Mouse (Mus musculus) adrenal gland (tissue): ENCODE measurements around the gene Ciz1.

Experiments
- intact Hi-C: fragments of 180-260 bp; cut with DNase I; formaldehyde crosslinking; loops from one replicate; pipeline ENCODE4 v1.15.1; 2025

Ciz1 gene

GRCm38 (mm10) chr2:32412742-32413531, 60.8 kb downstream of the Ciz1 start:
- intact Hi-C loops, result no loop called here

GRCm38 (mm10) chr2:32413936-32414335, 61.8 kb downstream of the Ciz1 start:
- intact Hi-C loops, result no loop called here

DNA sequence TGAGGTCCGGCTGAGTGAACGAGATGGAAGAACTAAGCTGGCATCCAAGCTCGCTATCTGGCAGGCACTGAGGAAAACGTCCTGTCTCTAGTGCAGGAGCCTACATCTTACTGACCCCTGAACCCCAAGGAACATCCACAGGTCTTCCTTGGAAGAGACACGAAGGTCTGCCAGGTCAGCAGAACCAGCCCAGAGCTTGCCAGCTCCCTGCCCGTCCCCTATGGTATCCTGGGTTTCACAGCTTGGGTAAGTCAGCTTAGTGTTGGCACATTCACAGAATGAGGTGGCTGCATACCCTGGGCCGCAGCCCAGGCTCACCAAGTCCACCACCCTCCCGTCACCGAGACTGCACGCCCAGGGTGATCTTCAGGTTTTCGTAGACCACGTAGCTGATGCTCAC, 63.7 kb downstream of the Ciz1 start:
- intact Hi-C loops, result loop anchor here (5.0 kb wide), 1 partner anchor 42 kb away; no protein-coding TSS in a partner anchor

DNA sequence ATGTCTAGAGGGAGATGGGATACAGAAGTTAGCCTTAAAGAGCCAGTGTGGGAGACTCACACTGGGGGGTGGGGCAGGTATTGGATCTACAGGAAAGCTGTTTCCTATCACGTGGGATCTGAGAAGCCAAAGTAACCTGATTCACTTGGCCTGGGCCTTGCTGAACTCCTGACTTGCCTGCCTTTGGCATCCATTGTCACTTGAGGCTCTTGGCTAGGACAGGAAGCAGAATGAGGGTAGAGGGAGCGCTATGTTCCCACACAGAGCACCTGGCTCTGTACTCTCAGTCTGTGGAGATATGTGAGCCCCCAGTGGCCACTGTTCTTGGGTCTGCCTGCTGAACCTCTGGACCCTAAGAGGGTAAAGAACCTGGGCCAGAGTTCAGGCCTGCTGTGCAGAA, 64.4 kb downstream of the Ciz1 start:
- intact Hi-C loops, result loop anchor here (5.0 kb wide), 1 partner anchor 41 kb away; no protein-coding TSS in a partner anchor

DNA sequence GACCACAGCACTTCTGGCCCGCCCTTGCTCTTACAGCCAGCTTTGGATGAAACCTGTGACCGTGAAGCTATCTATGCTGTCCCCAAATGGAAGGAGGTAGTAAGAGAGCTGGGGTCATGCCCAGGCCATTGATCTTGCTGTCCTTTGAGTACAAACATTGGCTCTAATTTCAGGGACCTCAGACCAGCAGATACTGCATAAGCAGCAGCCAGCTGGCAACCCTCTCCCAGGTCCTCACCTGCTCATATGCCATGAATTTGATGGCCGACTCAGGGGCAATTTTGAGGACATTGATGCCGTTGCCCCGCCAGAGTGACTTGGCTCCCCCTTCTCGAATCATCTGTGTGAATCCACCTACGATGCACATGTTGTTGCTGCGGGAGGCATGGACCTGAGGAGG, 65.4 kb downstream of the Ciz1 start:
- intact Hi-C loops, result loop anchor here (5.0 kb wide), 1 partner anchor 40 kb away; no protein-coding TSS in a partner anchor

DNA sequence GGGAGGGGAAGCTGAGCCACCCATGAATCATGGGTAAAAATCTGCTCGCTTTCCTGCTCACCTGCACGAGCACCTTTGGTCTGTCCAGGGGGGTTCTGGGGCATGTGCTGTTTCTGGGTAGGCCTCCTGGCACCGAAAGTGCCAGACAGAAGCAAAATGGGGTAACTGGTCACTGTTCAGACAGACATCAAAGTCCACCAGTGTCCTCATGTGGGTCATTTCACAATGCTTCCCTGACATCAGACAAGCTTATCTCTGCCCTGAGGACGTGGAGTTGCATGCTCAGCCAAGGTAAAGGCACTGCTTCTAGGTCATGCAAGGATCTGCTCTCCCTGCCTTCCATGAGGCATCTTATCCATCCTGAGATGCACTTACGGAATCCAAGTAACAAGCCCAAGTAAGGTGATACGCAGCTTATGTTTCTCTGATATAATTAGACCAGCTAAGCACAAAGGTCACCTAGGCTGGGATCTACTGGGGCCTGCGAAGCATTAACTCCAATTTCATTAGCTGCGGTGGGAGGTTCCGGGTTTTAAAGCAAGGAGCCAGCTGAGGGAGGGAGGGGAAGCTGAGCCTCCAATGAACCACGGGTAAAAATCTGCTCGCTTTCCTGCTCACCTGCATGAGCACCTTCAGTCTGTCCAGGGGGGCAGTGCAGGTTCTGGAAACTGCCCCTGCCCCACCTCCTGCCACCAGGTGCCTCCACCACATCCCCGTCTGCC, 66.5 kb downstream of the Ciz1 start:
- intact Hi-C loops, result loop anchor here (5.0 kb wide), 1 partner anchor 39 kb away; no protein-coding TSS in a partner anchor

DNA sequence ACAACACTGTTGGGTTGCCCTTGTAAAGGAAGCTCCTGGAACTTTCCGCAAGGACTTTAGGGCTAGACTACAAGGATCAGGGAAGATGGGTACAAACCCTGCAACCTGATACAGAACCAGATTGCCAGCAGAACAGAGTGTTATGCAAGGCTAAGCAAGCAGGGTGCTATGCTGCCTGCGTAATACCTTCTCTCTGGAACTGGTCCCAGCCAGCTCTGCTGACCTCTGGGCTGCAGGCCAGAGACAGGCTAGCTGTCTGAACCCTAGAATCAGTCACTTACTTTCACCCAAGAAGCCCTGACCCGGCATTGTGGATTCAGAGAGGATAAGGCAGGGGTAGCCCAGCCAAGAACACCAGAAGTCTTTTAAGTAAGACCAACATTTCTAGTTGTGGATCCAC, 67.2 kb downstream of the Ciz1 start:
- intact Hi-C loops, result loop anchor here (5.0 kb wide), 1 partner anchor 38 kb away; no protein-coding TSS in a partner anchor

- intact Hi-C loops, result no loop called here
Measured at GRCm38 (mm10) chr2:32420066-32420608, 68.0 kb downstream of the Ciz1 start.

DNA sequence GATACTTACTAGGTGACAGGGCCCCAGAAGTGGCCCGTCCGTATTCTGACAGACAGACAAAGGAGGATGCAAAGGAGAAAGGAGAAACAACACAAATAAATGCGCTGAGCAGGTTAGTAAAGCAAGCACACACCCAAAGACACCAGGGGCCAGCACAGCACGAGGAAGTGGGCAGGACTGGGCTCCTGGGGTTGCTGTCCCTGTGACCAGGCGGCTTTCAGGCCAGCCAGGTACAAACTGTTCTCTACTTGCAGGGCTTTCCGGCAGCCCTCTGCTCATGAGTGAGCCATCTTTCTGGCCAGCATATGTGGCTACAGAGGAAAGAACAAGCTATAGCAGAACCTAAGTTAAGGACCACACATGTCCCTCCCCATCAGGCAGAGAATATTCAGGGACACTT, 68.5 kb downstream of the Ciz1 start:
- intact Hi-C loops, result no loop called here

DNA sequence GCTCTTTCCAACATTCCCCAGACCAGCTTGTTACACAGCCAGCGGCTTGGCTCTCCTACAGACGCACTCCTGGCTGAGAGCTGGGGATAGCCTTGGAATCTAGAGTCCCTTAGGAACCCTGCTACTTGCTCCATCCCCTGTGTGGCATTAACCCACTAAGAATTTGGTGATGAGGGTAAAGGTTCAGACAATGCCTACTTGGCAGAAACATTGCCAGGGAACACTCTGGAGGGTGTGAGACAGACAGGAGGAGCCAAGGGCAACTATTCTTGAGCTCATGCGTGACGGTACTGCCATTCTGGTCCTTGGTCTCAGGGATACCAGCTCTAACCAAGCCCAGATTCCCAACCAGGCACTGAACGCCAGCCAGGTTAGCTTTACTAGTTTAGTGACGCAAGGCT, 69.7 kb downstream of the Ciz1 start:
- intact Hi-C loops, result no loop called here

DNA sequence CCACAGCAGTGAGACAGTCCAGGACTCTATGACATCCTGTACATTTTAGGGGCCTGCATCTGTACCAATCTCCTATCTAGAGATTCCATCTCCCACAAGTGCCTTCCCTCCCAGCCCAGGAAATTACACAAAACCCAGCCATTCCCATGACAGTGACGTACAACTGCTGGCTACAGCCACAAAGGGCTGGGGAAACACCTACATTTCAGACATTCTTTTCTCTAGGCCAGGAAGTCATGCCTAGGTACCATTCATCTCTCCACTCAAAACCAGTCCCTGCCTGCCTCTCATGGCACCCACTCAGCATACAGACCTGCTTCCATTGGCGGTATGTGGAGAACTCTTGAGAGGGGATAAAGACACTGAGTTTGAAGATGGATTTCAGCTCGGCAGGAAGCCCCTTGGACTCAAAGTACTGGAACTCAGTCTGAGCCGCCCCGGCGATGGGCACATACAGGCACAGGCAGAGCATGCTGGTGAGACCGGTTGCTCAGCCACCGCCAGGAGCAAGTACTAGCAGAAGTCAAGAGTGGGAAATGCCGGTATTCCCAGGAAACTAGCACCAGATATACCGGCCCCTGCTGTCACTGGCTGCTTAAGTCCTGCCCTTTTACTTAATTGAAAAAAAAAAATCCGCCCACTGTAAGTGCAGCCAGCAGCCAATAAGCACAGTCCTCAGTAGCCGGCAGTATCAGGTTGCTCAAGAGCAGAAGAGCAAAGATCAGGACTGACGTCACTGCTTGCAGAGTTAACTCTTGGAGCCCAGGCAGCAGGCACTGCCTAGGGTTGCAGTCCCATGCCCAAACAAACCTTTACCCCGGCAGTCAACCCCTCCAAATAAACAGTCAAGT, 71.6 kb downstream of the Ciz1 start:
- intact Hi-C loops, result no loop called here

DNA sequence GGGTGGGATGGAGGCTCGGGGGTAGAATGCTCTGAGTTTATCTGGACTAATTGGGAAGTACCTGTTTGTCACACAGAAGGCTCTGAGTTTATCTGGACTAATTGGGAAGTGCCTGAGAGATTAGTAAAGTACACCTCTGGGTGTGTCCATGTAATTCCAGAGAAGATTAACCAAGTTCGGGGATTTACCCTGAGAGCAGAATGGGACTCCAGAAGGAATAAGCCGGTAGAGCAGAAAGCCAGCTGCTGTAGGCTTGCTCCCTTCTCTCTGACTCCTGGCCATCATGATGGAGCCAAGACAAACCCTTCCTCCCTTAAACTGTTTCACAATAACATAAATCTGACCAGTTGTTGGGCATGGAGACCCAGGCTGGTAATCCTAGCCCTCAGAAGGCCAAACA, 72.7 kb downstream of the Ciz1 start:
- intact Hi-C loops, result no loop called here

GRCm38 (mm10) chr2:32425568-32425967, 73.4 kb downstream of the Ciz1 start:
- intact Hi-C loops, result no loop called here

DNA sequence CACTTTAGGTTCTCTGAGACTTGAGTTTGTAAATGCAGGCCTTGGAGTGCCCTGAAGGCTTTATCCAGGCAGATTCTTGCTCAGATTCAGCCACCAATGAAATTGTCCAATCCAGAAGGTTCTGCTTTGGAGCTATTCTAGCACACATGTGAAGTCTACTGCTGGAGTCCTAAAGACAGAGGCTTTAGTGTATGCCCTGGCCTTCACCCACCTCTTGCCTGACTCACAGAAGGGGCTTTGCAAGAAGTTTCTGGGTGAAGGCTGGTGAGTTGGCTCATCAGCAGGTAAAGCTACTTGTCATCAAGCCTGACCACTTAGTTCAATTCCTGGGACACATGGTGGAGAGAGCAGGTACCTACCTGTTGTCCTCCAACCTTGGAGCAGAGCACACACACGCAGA, 74.0 kb downstream of the Ciz1 start:
- intact Hi-C loops, result no loop called here

DNA sequence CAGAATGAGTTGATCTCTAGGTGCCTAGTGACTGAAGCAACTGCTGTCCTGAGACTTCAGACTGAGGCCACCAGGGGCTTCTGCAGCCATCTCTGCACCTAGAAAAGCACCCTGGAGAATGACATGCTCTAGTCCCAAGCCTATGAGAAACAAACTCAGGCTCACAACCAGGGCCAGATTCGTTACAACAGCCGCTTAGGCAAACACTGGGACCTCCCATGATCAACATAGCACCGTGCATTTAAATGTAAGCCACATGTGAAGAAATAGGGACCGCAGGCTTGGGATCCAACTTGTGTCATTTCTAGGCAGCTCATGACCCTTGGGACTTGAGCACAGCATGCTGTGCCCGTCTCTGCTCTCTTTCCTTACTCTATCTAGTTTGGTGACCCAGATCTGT, 75.6 kb downstream of the Ciz1 start:
- intact Hi-C loops, result no loop called here

- intact Hi-C loops, result no loop called here
Measured at GRCm38 (mm10) chr2:32428262-32428722, 76.2 kb downstream of the Ciz1 start.

DNA sequence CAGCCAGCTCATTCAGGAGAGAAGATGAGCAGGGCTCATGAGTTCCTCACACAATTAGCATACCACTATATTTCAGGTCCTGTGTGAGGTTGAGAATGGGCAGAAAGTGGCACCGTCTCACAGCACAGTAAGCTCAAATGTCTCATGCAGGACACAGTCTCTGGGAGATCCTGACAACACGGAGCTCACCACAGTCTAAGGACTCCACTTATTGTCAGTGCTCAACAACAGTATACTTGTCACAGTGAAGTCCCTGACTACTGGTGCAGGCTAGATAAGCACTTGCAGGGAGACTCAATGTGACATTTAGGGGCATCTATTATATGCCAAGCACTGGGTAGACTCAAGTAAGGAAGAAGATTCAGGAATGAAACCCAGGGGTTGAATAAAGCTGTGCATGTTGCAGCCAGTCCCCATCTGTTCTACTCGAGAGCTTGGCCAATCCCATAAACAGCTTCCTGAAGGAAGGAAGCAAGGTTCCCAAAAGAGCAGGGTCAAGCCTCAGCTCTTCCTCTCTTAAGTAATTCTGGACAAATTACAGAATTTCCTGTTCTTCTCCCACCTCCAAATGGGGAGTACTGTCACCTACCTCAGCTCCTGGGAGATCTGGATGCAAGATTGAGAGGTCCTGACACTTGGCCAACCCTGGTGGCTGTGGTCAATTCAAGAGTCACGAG, 77.2 kb downstream of the Ciz1 start:
- intact Hi-C loops, result no loop called here
